Mouse (Mus musculus) midbrain, embryonic 11.5 days (tissue): Measurements from ENCODE around the gene Cir1. TPM values are rescaled to one million over a fixed set of nuclear protein-coding genes. Genes with fewer than 3 reads are reported as not detected.

Experiments used
- ATAC-seq: fragments of 200-750 bp; cut with Nextera tagmentation; 2 replicates; pipeline ENCODE4 v1.8.0; 2017; ENCODE audit warnings: moderate TSS enrichment, moderate library complexity; ENCODE audit not compliant: low FRiP score
- DNase-seq: peaks from one replicate; pipeline ENCODE4 v3.0.0; 2015; ENCODE audit warnings: low spot score; ENCODE audit errors: missing footprints
- H3K27ac ChIP-seq: fragments of 300-500 bp; sonication (generic); 2 replicates; pipeline ENCODE4 v1.5.1; 2014; ENCODE audit warnings: low read depth, low read length
- H3K27me3 ChIP-seq: fragments of 300-500 bp; sonication (generic); 2 replicates; pipeline ENCODE4 v1.6.1; 2014; ENCODE audit warnings: mild to moderate bottlenecking, low read length, moderate library complexity, mixed read lengths; ENCODE audit not compliant: control insufficient read depth, insufficient read depth
- H3K36me3 ChIP-seq: fragments of 300-500 bp; sonication (generic); 2 replicates; pipeline ENCODE4 v1.6.1; 2014; ENCODE audit warnings: mild to moderate bottlenecking, low read length, moderate library complexity, mixed read lengths; ENCODE audit not compliant: control insufficient read depth, insufficient read depth
- H3K4me1 ChIP-seq: fragments of 300-500 bp; sonication (generic); 2 replicates; pipeline ENCODE4 v1.6.1; 2014; ENCODE audit warnings: low read length; ENCODE audit not compliant: control insufficient read depth, insufficient read depth
- H3K4me2 ChIP-seq: fragments of 300-500 bp; sonication (generic); 2 replicates; pipeline ENCODE4 v1.6.1; 2014; ENCODE audit warnings: mild to moderate bottlenecking, moderate library complexity
- H3K4me3 ChIP-seq: fragments of 300-500 bp; sonication (generic); 2 replicates; pipeline ENCODE4 v1.5.1; 2014; ENCODE audit warnings: low read depth, low read length
- H3K9ac ChIP-seq: fragments of 300-500 bp; sonication (generic); 2 replicates; pipeline ENCODE4 v1.6.1; 2014; ENCODE audit warnings: low read length
- H3K9me3 ChIP-seq: fragments of 300-500 bp; sonication (generic); 2 replicates; pipeline ENCODE4 v1.6.1; 2016; ENCODE audit warnings: low read length; ENCODE audit not compliant: control insufficient read depth
- WGBS: fragments of 180-500 bp; shearing (Covaris S2); extraction: QIAGEN DNeasy Blood & Tissue Kit; methylation state at CpG from one replicate; pipeline ENCODE4 v1.1.7; 2014; 5-methylcytosine and 5-hydroxymethylcytosine counted together
- polyA plus RNA-seq: library from polyadenylated mRNA; unstranded; fragments of >200 nt; fragmentation: Nextera tagmentation; extraction: Ambion mirVana; gene quantifications from 2 replicates; pipeline ENCODE4 v1.2.1, GENCODE M21; 2014

Gene Cir1
- polyA plus RNA-seq, 1 experiment from 2014 or later = 21.4 TPM

DNA sequence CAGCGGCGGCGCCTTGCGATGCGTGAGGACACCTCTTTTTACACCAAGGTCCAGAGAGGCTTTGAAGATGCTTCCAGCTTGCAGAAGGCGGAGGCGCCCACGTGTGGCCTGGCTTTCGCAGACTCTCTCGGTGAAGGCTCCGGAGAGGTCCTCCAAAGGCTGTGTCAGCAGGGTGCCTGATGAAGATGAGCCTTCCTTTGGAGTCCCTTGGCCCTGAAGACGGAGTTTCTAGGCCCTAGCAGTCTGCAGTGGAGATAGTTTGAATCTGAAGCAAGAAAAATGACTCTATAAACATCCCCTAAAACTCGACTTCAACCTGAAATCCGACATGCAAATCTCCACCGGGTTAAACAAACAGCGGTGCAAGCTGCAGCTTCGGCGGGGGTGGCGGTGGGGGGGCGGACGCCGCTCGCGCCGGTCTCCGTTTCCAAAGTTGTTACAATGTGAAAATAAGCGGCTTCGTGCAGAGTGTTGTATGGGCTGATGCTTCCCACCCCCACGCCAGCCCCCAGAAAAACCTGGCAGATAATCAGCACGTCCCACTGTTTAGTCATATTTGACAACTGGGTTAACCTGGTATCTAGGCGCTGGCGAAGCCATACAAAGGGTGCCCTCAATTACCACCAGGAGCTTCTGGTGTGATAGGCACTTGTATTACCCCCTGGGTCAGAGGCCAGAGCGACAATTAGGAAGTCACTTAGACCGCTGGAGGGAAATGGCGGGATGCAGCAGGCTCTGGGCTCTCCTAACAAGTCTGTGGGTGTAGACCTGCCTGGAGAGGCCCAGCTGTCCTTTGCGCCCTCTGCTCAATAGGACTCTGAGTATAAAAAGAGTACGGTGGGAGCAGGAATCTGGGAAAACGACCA, 41.7 kb downstream of the Cir1 start:
- ATAC-seq = no peak
- WGBS = under 1% methylated on average over 38 of the region's 38 CpGs

DNA sequence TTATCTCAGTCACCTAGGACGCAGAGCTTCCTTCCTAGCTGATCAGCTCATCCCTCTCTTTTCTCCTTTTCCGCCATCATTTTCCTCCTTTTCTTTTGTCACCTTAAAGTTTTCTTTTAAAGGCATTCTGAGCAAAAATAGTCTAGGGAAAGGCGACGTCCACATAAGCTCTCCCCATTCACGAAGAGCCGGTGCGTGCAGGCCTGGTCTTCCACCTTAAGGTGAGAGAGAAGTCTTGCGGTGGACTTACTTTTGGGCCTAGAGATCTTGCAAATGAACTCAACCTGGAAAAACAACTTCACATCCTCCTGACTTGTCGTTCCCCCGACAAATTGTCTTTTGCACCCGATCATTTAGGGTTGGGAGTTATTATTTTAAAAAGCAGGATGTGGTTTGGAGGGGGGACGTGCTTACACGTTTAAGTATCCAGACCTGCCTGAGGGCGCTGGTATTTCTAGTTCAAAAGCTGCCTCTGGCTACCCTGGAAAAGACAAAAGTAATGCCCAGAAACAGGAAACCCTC, 42.4 kb downstream of the Cir1 start:
- Histone ChIP-seq H3K27ac (no peak overlapping the region), H3K36me3 (no peaks in the 10 kb centered on the region), H3K4me2 (peak overlapping the region; percentile 15; the same call in 1 of the 2 replicates), H3K4me3 (peak overlapping the region; percentile 1; the same call in 1 of the 2 replicates), H3K9ac (no peak overlapping the region), H3K9me3 (no peaks in the 10 kb centered on the region), H3K27me3 (peaks cover 94% of the 10 kb centered on the region), H3K4me1 (peaks cover 36% of the 10 kb centered on the region)
- ATAC-seq = no peak
- DNase-seq = peak; percentile 94
- WGBS = 2% methylated on average over 14 of the region's 14 CpGs

More for the DNA sequence above, 41.7 kb downstream of the Cir1 start:
- Histone ChIP-seq H3K4me3 (peak overlapping the region; percentile 1; the same call in 1 of the 2 replicates), H3K4me1 (peaks cover 36% of the 10 kb centered on the region), H3K27ac (no peak overlapping the region), H3K9me3 (no peaks in the 10 kb centered on the region), H3K4me2 (peak overlapping the region; percentile 61), H3K9ac (no peak overlapping the region), H3K27me3 (peaks cover 87% of the 10 kb centered on the region), H3K36me3 (no peaks in the 10 kb centered on the region)
- no peak for DNase-seq

- Histone ChIP-seq H3K4me1 (peaks cover 34% of the 10 kb centered on the region), H3K27ac (no peak overlapping the region), H3K27me3 (peaks cover 96% of the 10 kb centered on the region), H3K4me3 (no peak overlapping the region), H3K4me2 (0 out of 2 replicates have a peak overlapping the region, but pooled peaks have one; percentile 13), H3K9me3 (no peaks in the 10 kb centered on the region), H3K36me3 (no peaks in the 10 kb centered on the region), H3K9ac (no peak overlapping the region)
- under 1% methylated on average over 17 of the region's 17 CpGs for WGBS
- DNase-seq = peak; percentile 93
- no peak for ATAC-seq
These were observed 42.8 kb downstream of the Cir1 start for GRCm38 (mm10) chr2:73269666-73270065.

GRCm38 (mm10) chr2:73268836-73269395, 43.6 kb downstream of the Cir1 start:
- Histone ChIP-seq H3K27me3 (peaks cover 96% of the 10 kb centered on the region), H3K4me1 (peaks cover 32% of the 10 kb centered on the region), H3K9ac (no peak overlapping the region), H3K9me3 (no peaks in the 10 kb centered on the region), H3K4me3 (no peak overlapping the region), H3K36me3 (no peaks in the 10 kb centered on the region), H3K27ac (no peak overlapping the region), H3K4me2 (no peak overlapping the region)
- DNase-seq (peak; percentile 94), ATAC-seq (no peak)
- 4% methylated on average over 8 of the region's 8 CpGs for WGBS

DNA sequence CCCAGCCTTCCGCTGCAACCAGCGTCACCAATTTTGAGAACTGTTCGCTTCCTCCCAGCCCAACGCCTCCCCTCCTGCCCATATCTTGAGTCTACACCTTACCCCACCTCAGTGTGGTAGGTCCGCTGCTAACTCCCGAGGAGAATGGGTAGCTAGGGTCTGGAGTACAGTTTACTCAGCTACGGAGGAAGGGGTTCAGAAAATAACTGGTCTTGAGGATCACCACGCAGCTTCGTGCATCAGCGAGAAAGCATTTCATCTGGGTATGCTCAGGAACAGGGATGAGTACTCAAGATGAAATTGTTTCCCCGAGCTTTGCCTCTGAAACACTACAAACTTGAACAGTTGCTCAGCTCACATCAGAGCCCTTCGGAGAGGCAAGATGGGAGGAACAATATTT, 44.2 kb downstream of the Cir1 start:
- H3K4me3 ChIP-seq = no peak overlapping the region
- no peak for ATAC-seq
- peak; percentile 94 for DNase-seq
- H3K9ac ChIP-seq = no peak overlapping the region
- H3K27ac ChIP-seq = no peak overlapping the region
- H3K36me3 ChIP-seq = no peaks in the 10 kb centered on the region
- WGBS = under 1% methylated on average over 12 of the region's 12 CpGs
- no peak overlapping the region; the same call in 1 of the 2 replicates for H3K4me2 ChIP-seq
- peaks cover 29% of the 10 kb centered on the region for H3K4me1 ChIP-seq
- peaks cover 96% of the 10 kb centered on the region for H3K27me3 ChIP-seq
- H3K9me3 ChIP-seq = no peaks in the 10 kb centered on the region

DNA sequence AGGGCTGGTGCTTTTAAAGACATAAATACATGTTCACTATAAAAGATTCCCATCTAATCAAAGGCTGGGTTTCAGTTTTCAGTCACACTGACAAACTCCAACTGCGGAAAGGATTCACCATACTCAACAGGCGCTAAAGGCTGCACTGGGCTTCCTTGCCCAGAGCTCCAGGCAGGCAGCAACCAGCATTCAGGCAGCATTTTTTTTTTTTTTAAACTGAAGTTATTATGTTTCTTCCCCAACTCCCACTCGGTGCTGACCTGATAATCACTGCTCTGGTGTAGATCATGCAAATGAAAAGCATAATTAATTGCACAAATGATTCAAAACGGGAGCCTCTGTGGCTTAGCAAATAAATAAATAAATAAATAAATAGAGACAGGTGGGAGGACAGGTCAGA, 44.7 kb downstream of the Cir1 start:
- no peak overlapping the region for H3K9ac ChIP-seq
- 0% methylated on average over 4 of the region's 4 CpGs for WGBS
- DNase-seq (peak; percentile 87), ATAC-seq (no peak)
- H3K27me3 ChIP-seq = peaks cover 96% of the 10 kb centered on the region
- no peak overlapping the region for H3K4me3 ChIP-seq
- peaks cover 24% of the 10 kb centered on the region for H3K4me1 ChIP-seq
- no peaks in the 10 kb centered on the region for H3K36me3 ChIP-seq
- H3K9me3 ChIP-seq = no peaks in the 10 kb centered on the region
- H3K4me2 ChIP-seq = no peak overlapping the region
- no peak overlapping the region for H3K27ac ChIP-seq

DNA sequence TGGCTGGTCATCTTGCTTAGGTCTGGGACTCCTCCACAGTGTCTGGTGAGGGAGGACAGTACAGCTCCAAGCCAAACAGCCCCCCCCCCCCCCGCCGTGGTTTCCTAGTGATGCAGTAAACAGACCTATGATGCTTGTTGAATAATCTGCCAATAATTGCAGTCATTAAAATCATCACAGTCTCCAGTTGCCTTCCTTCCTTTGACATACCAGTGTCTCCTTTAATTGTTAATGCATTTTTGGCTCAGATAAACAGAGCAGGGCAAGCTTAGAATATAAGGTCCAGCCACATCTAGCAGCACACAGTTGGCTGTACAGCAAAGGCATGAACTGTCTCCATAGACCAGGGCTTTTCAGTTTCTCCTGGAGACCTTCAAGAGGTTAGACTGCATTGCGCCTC, 45.3 kb downstream of the Cir1 start:
- WGBS = 29% methylated on average over 3 of the region's 3 CpGs
- no peaks in the 10 kb centered on the region for H3K36me3 ChIP-seq
- DNase-seq (peak; percentile 90), ATAC-seq (no peak)
- no peak overlapping the region for H3K4me3 ChIP-seq
- no peak overlapping the region for H3K4me2 ChIP-seq
- peaks cover 19% of the 10 kb centered on the region for H3K4me1 ChIP-seq
- H3K9ac ChIP-seq = no peak overlapping the region
- no peaks in the 10 kb centered on the region for H3K9me3 ChIP-seq
- no peak overlapping the region for H3K27ac ChIP-seq
- H3K27me3 ChIP-seq = peaks cover 96% of the 10 kb centered on the region

- H3K9ac ChIP-seq = no peak overlapping the region
- no peak overlapping the region for H3K4me2 ChIP-seq
- H3K36me3 ChIP-seq = no peaks in the 10 kb centered on the region
- H3K27ac ChIP-seq = no peak overlapping the region
- 50% methylated on average over 1 of the region's 1 CpGs for WGBS
- no peak for ATAC-seq
- DNase-seq = no peak
- H3K27me3 ChIP-seq = peaks cover 95% of the 10 kb centered on the region
- no peaks in the 10 kb centered on the region for H3K9me3 ChIP-seq
- peaks cover 18% of the 10 kb centered on the region for H3K4me1 ChIP-seq
- no peak overlapping the region for H3K4me3 ChIP-seq
These were observed 45.9 kb downstream of the Cir1 start for GRCm38 (mm10) chr2:73266623-73267022.

GRCm38 (mm10) chr2:73266011-73266410, 46.5 kb downstream of the Cir1 start:
- Histone ChIP-seq H3K4me1 (peaks cover 14% of the 10 kb centered on the region), H3K4me2 (no peak overlapping the region), H3K27ac (no peak overlapping the region), H3K9me3 (peaks cover 1% of the 10 kb centered on the region; the same call in 1 of the 2 replicates), H3K4me3 (no peak overlapping the region), H3K36me3 (no peaks in the 10 kb centered on the region), H3K27me3 (peaks cover 89% of the 10 kb centered on the region), H3K9ac (no peak overlapping the region)
- peak; percentile 88 for DNase-seq
- 9% methylated on average over 5 of the region's 5 CpGs for WGBS
- no peak for ATAC-seq
